Mouse (Mus musculus): ENCODE data around the gene Hes2. TPM values are rescaled to one million over a fixed set of nuclear protein-coding genes. Genes with fewer than 3 reads are reported as not detected.

Hes2 gene
- polyA plus RNA-seq, 1 experiment, result not detected

GRCm38 (mm10) chr4:152188651-152189050 lies 30.0 kb downstream of the Hes2 start:
- no peak for TF ChIP-seq CTCF (IDR thresholded peaks at IDR 0.05; ENCODE audit: extremely low read depth, insufficient read depth, low read length)
- no peak for TF ChIP-seq POLR2A (IDR thresholded peaks at IDR 0.05; ENCODE audit: extremely low read depth, insufficient read depth, low read length)
- H3K4me1 ChIP-seq (ENCODE audit: control insufficient read depth, insufficient read depth, low read length), result peaks cover 13% of the 10 kb centered on the region
- H3K27ac ChIP-seq (ENCODE audit: insufficient read depth, low read length), result no peak overlapping the region
- no peak overlapping the region for H3K4me3 ChIP-seq (ENCODE audit: insufficient read depth, low read length)

GRCm38 (mm10) chr4:152189071-152189470 lies 30.4 kb downstream of the Hes2 start:
- H3K27ac ChIP-seq (ENCODE audit: insufficient read depth, low read length), result no peak overlapping the region
- H3K4me1 ChIP-seq (ENCODE audit: control insufficient read depth, insufficient read depth, low read length), result peaks cover 13% of the 10 kb centered on the region
- no peak for TF ChIP-seq POLR2A (IDR thresholded peaks at IDR 0.05; ENCODE audit: extremely low read depth, insufficient read depth, low read length)

GRCm38 (mm10) chr4:152189691-152190090 lies 31.0 kb downstream of the Hes2 start:
- H3K27ac ChIP-seq (ENCODE audit: insufficient read depth, low read length), result peak overlapping the region; percentile 59; the same call in 1 of the 2 replicates
- TF ChIP-seq POLR2A (IDR thresholded peaks at IDR 0.05; ENCODE audit: extremely low read depth, insufficient read depth, low read length) (no peak), CTCF (IDR thresholded peaks at IDR 0.05; ENCODE audit: extremely low read depth, insufficient read depth, low read length) (no peak)
- peaks cover 13% of the 10 kb centered on the region for H3K4me1 ChIP-seq (ENCODE audit: control insufficient read depth, insufficient read depth, low read length)
- no peak overlapping the region for H3K4me3 ChIP-seq (ENCODE audit: insufficient read depth, low read length)

More at GRCm38 (mm10) chr4:152189071-152189470, 30.4 kb downstream of the Hes2 start:
- no peak overlapping the region for H3K4me3 ChIP-seq (ENCODE audit: insufficient read depth, low read length)

- Histone ChIP-seq H3K4me1 (ENCODE audit: control insufficient read depth, insufficient read depth, low read length) (peaks cover 13% of the 10 kb centered on the region), H3K4me3 (ENCODE audit: insufficient read depth, low read length) (no peak overlapping the region), H3K27ac (ENCODE audit: insufficient read depth, low read length) (peak overlapping the region; percentile 78; the same call in 1 of the 2 replicates)
- TF ChIP-seq CTCF (IDR thresholded peaks at IDR 0.05; ENCODE audit: extremely low read depth, insufficient read depth, low read length) (no peak), POLR2A (IDR thresholded peaks at IDR 0.05; ENCODE audit: extremely low read depth, insufficient read depth, low read length) (no peak)
Measured at GRCm38 (mm10) chr4:152190096-152190653, 31.5 kb downstream of the Hes2 start.

- TF ChIP-seq CTCF (IDR thresholded peaks at IDR 0.05; ENCODE audit: extremely low read depth, insufficient read depth, low read length), result no peak
- Histone ChIP-seq H3K4me3 (ENCODE audit: insufficient read depth, low read length) (no peak overlapping the region), H3K4me1 (ENCODE audit: control insufficient read depth, insufficient read depth, low read length) (peaks cover 10% of the 10 kb centered on the region), H3K27ac (ENCODE audit: insufficient read depth, low read length) (peak overlapping the region; percentile 78)
Measured at GRCm38 (mm10) chr4:152190701-152191100, 32.0 kb downstream of the Hes2 start.

DNA sequence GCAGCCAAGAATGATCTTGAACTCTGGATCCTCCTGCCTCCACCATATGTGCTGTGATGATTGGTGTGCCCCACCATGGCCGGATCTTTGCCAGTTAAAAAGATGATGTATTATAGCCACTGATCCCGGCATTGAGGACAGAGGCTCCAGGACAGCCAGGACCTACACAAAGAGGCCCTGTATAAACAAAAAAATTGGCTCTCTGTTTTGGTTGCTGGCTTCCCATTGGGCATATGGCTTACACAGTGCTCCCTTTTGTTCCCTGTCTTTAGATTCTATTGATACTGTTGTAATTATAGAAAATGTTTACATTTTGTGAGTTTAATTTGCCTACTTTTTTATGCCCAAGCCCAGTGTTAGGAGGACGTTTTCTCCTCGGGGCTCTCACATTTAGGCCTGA lies 33.9 kb downstream of the Hes2 start:
- Histone ChIP-seq H3K27ac (ENCODE audit: insufficient read depth, low read length) (peak overlapping the region; percentile 38; the same call in 1 of the 2 replicates), H3K4me1 (ENCODE audit: control insufficient read depth, insufficient read depth, low read length) (peaks cover 10% of the 10 kb centered on the region), H3K4me3 (ENCODE audit: insufficient read depth, low read length) (no peak overlapping the region)
- TF ChIP-seq POLR2A (IDR thresholded peaks at IDR 0.05; ENCODE audit: extremely low read depth, insufficient read depth, low read length) (no peak), CTCF (IDR thresholded peaks at IDR 0.05; ENCODE audit: extremely low read depth, insufficient read depth, low read length) (no peak)

- H3K4me1 ChIP-seq (ENCODE audit: control insufficient read depth, insufficient read depth, low read length), result peaks cover 10% of the 10 kb centered on the region
- no peak overlapping the region for H3K4me3 ChIP-seq (ENCODE audit: insufficient read depth, low read length)
- 0 out of 2 replicates have a peak overlapping the region, but pooled peaks have one; percentile 15 for H3K27ac ChIP-seq (ENCODE audit: insufficient read depth, low read length)
- TF ChIP-seq POLR2A (IDR thresholded peaks at IDR 0.05; ENCODE audit: extremely low read depth, insufficient read depth, low read length) (no peak), CTCF (IDR thresholded peaks at IDR 0.05; ENCODE audit: extremely low read depth, insufficient read depth, low read length) (no peak)
Measured at GRCm38 (mm10) chr4:152194476-152195175, 36.0 kb downstream of the Hes2 start.

DNA sequence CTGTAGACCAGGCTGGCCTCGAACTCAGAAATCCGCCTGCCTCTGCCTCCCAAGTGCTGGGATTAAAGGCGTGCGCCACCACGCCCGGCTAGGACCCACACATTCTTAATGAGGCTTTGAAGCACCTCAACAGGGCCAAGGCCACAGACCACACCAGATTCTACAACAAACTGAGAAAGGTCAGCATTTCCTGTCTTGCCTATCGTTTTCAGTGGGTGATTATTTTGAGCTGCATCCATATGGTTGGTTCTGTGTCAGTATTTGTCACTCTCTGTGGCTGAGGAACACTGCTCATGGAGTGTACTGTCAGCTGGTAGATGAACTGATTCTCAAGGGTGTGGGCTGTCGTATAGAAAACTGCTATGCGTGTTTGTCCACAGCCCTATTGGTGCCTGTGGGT lies 37.6 kb downstream of the Hes2 start:
- no peak overlapping the region for H3K27ac ChIP-seq (ENCODE audit: insufficient read depth, low read length)
- H3K4me1 ChIP-seq (ENCODE audit: control insufficient read depth, insufficient read depth, low read length), result peaks cover 5% of the 10 kb centered on the region
- TF ChIP-seq CTCF (IDR thresholded peaks at IDR 0.05; ENCODE audit: extremely low read depth, insufficient read depth, low read length) (no peak), POLR2A (IDR thresholded peaks at IDR 0.05; ENCODE audit: extremely low read depth, insufficient read depth, low read length) (no peak)
- H3K4me3 ChIP-seq (ENCODE audit: insufficient read depth, low read length), result no peak overlapping the region

DNA sequence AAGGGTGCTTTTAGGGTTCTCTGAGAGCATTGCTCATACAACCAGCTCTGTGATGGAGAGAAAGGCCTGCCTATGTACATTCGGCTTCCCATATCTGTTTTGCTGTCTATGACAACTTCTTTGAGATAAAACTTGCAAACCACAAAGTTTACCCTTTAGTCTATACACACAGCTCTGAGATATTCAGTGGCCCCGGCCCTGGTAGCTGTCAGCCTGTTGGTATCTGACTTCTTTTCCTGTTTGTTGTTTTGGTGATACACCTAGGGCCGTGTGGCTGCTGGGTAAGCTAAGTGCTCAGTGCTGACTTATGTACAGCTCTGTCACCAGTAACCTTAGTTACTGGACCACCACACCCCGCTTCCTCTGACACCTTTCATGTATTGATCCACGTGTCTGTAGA lies 38.9 kb downstream of the Hes2 start:
- no peak for TF ChIP-seq POLR2A (IDR thresholded peaks at IDR 0.05; ENCODE audit: extremely low read depth, insufficient read depth, low read length)
- TF ChIP-seq CTCF (IDR thresholded peaks at IDR 0.05; ENCODE audit: extremely low read depth, insufficient read depth, low read length), result no peak
- H3K27ac ChIP-seq (ENCODE audit: insufficient read depth, low read length), result no peak overlapping the region
- no peak overlapping the region for H3K4me3 ChIP-seq (ENCODE audit: insufficient read depth, low read length)
- peaks cover 14% of the 10 kb centered on the region for H3K4me1 ChIP-seq (ENCODE audit: control insufficient read depth, insufficient read depth, low read length)

GRCm38 (mm10) chr4:152199617-152200016 lies 41.0 kb downstream of the Hes2 start:
- H3K4me3 ChIP-seq (ENCODE audit: insufficient read depth, low read length), result no peak overlapping the region

More at GRCm38 (mm10) chr4:152199617-152200016, 41.0 kb downstream of the Hes2 start:
- Histone ChIP-seq H3K4me1 (ENCODE audit: control insufficient read depth, insufficient read depth, low read length) (peaks cover 16% of the 10 kb centered on the region), H3K27ac (ENCODE audit: insufficient read depth, low read length) (no peak overlapping the region)
- TF ChIP-seq POLR2A (IDR thresholded peaks at IDR 0.05; ENCODE audit: extremely low read depth, insufficient read depth, low read length), result no peak
- no peak for TF ChIP-seq CTCF (IDR thresholded peaks at IDR 0.05; ENCODE audit: extremely low read depth, insufficient read depth, low read length)
